Comparison of ENCODE assay signal across 9 mouse cellular contexts in genomic region chrX:103374250-103374649, GRCm38 (mm10). TPM values are rescaled to one million over a fixed set of nuclear protein-coding genes. Genes with fewer than 3 reads are reported as not detected.
DNase-seq lines count a peak whose midpoint lies in the region; ATAC-seq and TF ChIP-seq lines count a peak whose summit lies in the region.
"Had no signal": no experiment of that assay in that cellular context is flagged by ENCODE, and none has a peak within 500 bp of the region (broad histone marks: within the 10 kb centered on the region; RNA-seq: fewer than 3 reads in every experiment).

No protein-coding gene starts in this region.

- peak; percentile 59; the same call in 1 of the 2 replicates for ATAC-seq in hindbrain, postnatal 0 days
- ATAC-seq in hindbrain, embryonic 16.5 days = no peak

- no peaks in the 10 kb centered on the region for H3K4me1 ChIP-seq in hindbrain, postnatal 0 days (ENCODE audit: insufficient read depth, low read length)
- H3K4me1 ChIP-seq in hindbrain, embryonic 16.5 days (ENCODE audit: control insufficient read depth, insufficient read depth, low read depth, low read length) = no peaks in the 10 kb centered on the region
- H3K4me1 ChIP-seq: megakaryocyte, embryonic 14.5 days had no signal

- peak; percentile 67 for TF ChIP-seq CTCF in hindbrain, postnatal 0 days (IDR thresholded peaks at IDR 0.05; ENCODE audit: low read depth)

- H3K9ac ChIP-seq in hindbrain, postnatal 0 days (replicated peaks; ENCODE audit: low read length) = no peak overlapping the region
- H3K9ac ChIP-seq in hindbrain, embryonic 16.5 days (ENCODE audit: low read depth, low read length) = no peak overlapping the region

- intact Hi-C loops in gastrocnemius, postnatal 14 days (cut with DNase I; ENCODE audit: low total_unique reads) = loop anchor here (10.0 kb wide), 1 partner anchor 99 kb away; no protein-coding TSS in a partner anchor

- H3K4me3 ChIP-seq in hindbrain, postnatal 0 days (ENCODE audit: low read length) = no peak overlapping the region
- no peak overlapping the region for H3K4me3 ChIP-seq in hindbrain, embryonic 16.5 days (ENCODE audit: low read length)
- H3K4me3 ChIP-seq: megakaryocyte, embryonic 14.5 days had no signal

- H3K27ac ChIP-seq in hindbrain, postnatal 0 days = no peak overlapping the region
- H3K27ac ChIP-seq in hindbrain, embryonic 16.5 days (ENCODE audit: low read depth, low read length) = no peak overlapping the region

- peak; percentile 32 for DNase-seq in hindbrain, postnatal 0 days (ENCODE audit: low spot score)
- DNase-seq in right cerebral cortex, postnatal 14 days = peak; percentile 5
- no peak for DNase-seq in right cerebral cortex, postnatal 25 days
- DNase-seq in cerebellum, postnatal 10 days = peak; percentile 42 to 49
- peak; percentile 3 for DNase-seq in splenic B cell, adult 2 months (ENCODE audit: low read depth, low spot score)
- DNase-seq in gastrocnemius, postnatal 14 days = no peak
- DNase-seq: gastrocnemius, postnatal 25 days had no signal

- no peak overlapping the region for H3K4me2 ChIP-seq in hindbrain, postnatal 0 days (ENCODE audit: low read depth, low read length)
- H3K4me2 ChIP-seq in hindbrain, embryonic 16.5 days (ENCODE audit: low read length) = no peak overlapping the region

- no peaks in the 10 kb centered on the region for H3K36me3 ChIP-seq in hindbrain, postnatal 0 days (ENCODE audit: insufficient read depth, low read length)
- H3K36me3 ChIP-seq in hindbrain, embryonic 16.5 days (ENCODE audit: control insufficient read depth, insufficient read depth, low read length) = no peaks in the 10 kb centered on the region
- H3K36me3 ChIP-seq in splenic B cell, adult 2 months (ENCODE audit: control insufficient read depth, insufficient read depth, low read length, poor library complexity, severe bottlenecking) = no peaks in the 10 kb centered on the region

- WGBS in hindbrain, postnatal 0 days = 56% methylated on average over 5 of the region's 5 CpGs
- WGBS in hindbrain, embryonic 16.5 days = 60% methylated on average over 5 of the region's 5 CpGs

- H3K27me3 ChIP-seq in hindbrain, postnatal 0 days (ENCODE audit: insufficient read depth, low read length) = no peaks in the 10 kb centered on the region
- peaks cover 6% of the 10 kb centered on the region for H3K27me3 ChIP-seq in hindbrain, embryonic 16.5 days (replicated peaks; ENCODE audit: control insufficient read depth, insufficient read depth, low read length)
- H3K27me3 ChIP-seq in splenic B cell, adult 2 months (ENCODE audit: control insufficient read depth, insufficient read depth, low read length, poor library complexity, severe bottlenecking) = no peaks in the 10 kb centered on the region
- H3K27me3 ChIP-seq: megakaryocyte, embryonic 14.5 days had no signal

- H3K9me3 ChIP-seq in hindbrain, postnatal 0 days (ENCODE audit: low read length) = no peaks in the 10 kb centered on the region
- no peaks in the 10 kb centered on the region for H3K9me3 ChIP-seq in hindbrain, embryonic 16.5 days (ENCODE audit: control insufficient read depth, low read length)
- H3K9me3 ChIP-seq: megakaryocyte, embryonic 14.5 days had no signal

RNA-seq across cellular contexts. Expression of gene Chic1, which starts 18.0 kb away (rescaled TPM):
- total RNA-seq in hindbrain, postnatal 0 days (2014; rRNA removed) = 8.1 and 8.7 TPM in 2 replicates
- polyA plus RNA-seq in hindbrain, postnatal 0 days (2015; fragmentation: Nextera tagmentation; extraction: Ambion mirVana) = 4.5 and 4.9 TPM in 2 replicates
- 5.9 and 6.8 TPM in 2 replicates for polyA plus RNA-seq in hindbrain, embryonic 16.5 days (2015; fragmentation: Nextera tagmentation; extraction: Ambion mirVana)
- under 1 TPM; 0.55 to 0.62 TPM for total RNA-seq in gastrocnemius, postnatal 14 days (2021)

RNA-seq across cellular contexts. Expression of gene Tsx, which starts 40.0 kb away (rescaled TPM):
- total RNA-seq in hindbrain, postnatal 0 days (2014; rRNA removed) = not detected in 2 replicates
- polyA plus RNA-seq in hindbrain, postnatal 0 days (2015; fragmentation: Nextera tagmentation; extraction: Ambion mirVana) = 0.43 TPM in 1 of 2 replicates, not detected in the other
- polyA plus RNA-seq in hindbrain, embryonic 16.5 days (2015; fragmentation: Nextera tagmentation; extraction: Ambion mirVana) = 0.20 TPM in 2 replicates
- total RNA-seq in gastrocnemius, postnatal 14 days (2021) = not detected
- total RNA-seq: gastrocnemius, postnatal 25 days had no signal

RNA-seq across cellular contexts. Expression of gene Gm26992, which starts 47.6 kb away (rescaled TPM):
- total RNA-seq in hindbrain, postnatal 0 days (2014; rRNA removed) = not detected in 2 replicates
- polyA plus RNA-seq in hindbrain, postnatal 0 days (2015; fragmentation: Nextera tagmentation; extraction: Ambion mirVana) = not detected in 2 replicates
- polyA plus RNA-seq in hindbrain, embryonic 16.5 days (2015; fragmentation: Nextera tagmentation; extraction: Ambion mirVana) = not detected in 2 replicates
- total RNA-seq in gastrocnemius, postnatal 14 days (2021) = not detected
- total RNA-seq: gastrocnemius, postnatal 25 days had no signal

RNA-seq across cellular contexts. Expression of gene Cdx4, which starts 53.1 kb away (rescaled TPM):
- not detected in 2 replicates for total RNA-seq in hindbrain, postnatal 0 days (2014; rRNA removed)
- polyA plus RNA-seq in hindbrain, postnatal 0 days (2015; fragmentation: Nextera tagmentation; extraction: Ambion mirVana) = not detected in 2 replicates
- polyA plus RNA-seq in hindbrain, embryonic 16.5 days (2015; fragmentation: Nextera tagmentation; extraction: Ambion mirVana) = not detected in 2 replicates
- total RNA-seq in gastrocnemius, postnatal 14 days (2021) = not detected
- total RNA-seq: gastrocnemius, postnatal 25 days had no signal

Comparison
In these comparisons a context has a peak if more than half of its experiments do, and no peak if none do; other contexts are left out.
1. DNase-seq: peak in hindbrain, postnatal 0 days (single experiment), right cerebral cortex, postnatal 14 days (single experiment), cerebellum, postnatal 10 days (2 of 2) and splenic B cell, adult 2 months (single experiment); none in right cerebral cortex, postnatal 25 days (single experiment) and gastrocnemius, postnatal 14 days (single experiment).